Mouse (Mus musculus) CH12.LX (cell line): ENCODE measurements at regions not wholly inside any gene's neighbourhood (a gene's known extent, or its start where the extent isn't known, plus 50 kb on each side); places are given as distances from the start of the nearest gene placed in this dataset.

Experiments
- DNase-seq: peaks from one replicate; pipeline ENCODE4 v3.0.0-alpha.2; 2013; ENCODE audit errors: extremely low read depth
- H3K27ac ChIP-seq: 2 replicates; pipeline ENCODE4 v1.5.1; 2012; ENCODE audit warnings: low read depth, mild to moderate bottlenecking, control low read depth, moderate library complexity; ENCODE audit not compliant: insufficient read depth
- H3K27me3 ChIP-seq: replicated peaks from 2 replicates; pipeline ENCODE3; 2012; ENCODE audit warnings: inconsistent platforms
- H3K36me3 ChIP-seq, 2 experiments: replicated peaks in 1 of 2; 2 replicates each; pipeline versions ENCODE3 to v1.6.1; 2012; ENCODE audit warnings: inconsistent platforms in 1 of 2, low read length in 1 of 2, mild to moderate bottlenecking in 1 of 2, mixed read lengths in 1 of 2, moderate library complexity in 1 of 2; ENCODE audit not compliant: control insufficient read depth in 1 of 2, insufficient read depth in 1 of 2
- H3K4me1 ChIP-seq, 2 experiments: 2 replicates each; pipeline ENCODE4 v1.6.1; 2012; ENCODE audit warnings: inconsistent platforms in 1 of 2, moderate library complexity in 1 of 2; ENCODE audit not compliant: insufficient read depth in 2 of 2, control insufficient read depth in 1 of 2
- H3K4me2 ChIP-seq: 2 replicates; pipeline ENCODE4 v1.6.1; 2012; ENCODE audit warnings: low read depth, mild to moderate bottlenecking, control low read depth; ENCODE audit not compliant: poor library complexity, insufficient read depth, severe bottlenecking
- H3K4me3 ChIP-seq, 3 experiments: fragments of 150-350 bp in 1 of 3; sonication (generic) in 1 of 3; replicated peaks in 1 of 3; 2 replicates each; pipeline versions ENCODE3 to v1.5.1; 2011 to 2012; ENCODE audit warnings: low read depth in 2 of 3, low read length in 2 of 3, mild to moderate bottlenecking in 2 of 3, moderate library complexity in 2 of 3, control low read depth in 1 of 3, improper control_type of control experiment in 1 of 3, inconsistent platforms in 1 of 3, mixed read lengths in 1 of 3; ENCODE audit not compliant: poor library complexity in 1 of 3
- H3K79me2 ChIP-seq: replicated peaks from 2 replicates; pipeline ENCODE4 v1.6.1; 2012; ENCODE audit warnings: mild to moderate bottlenecking, moderate library complexity; ENCODE audit not compliant: control insufficient read depth, poor library complexity, insufficient read depth, severe bottlenecking; ENCODE audit errors: extremely low read depth
- H3K9ac ChIP-seq: 2 replicates; pipeline ENCODE4 v1.6.1; 2012; ENCODE audit warnings: low read depth, mild to moderate bottlenecking, control low read depth, moderate library complexity; ENCODE audit not compliant: insufficient read depth
- H3K9me3 ChIP-seq: replicated peaks from 2 replicates; pipeline ENCODE3; 2012; ENCODE audit warnings: low read length, inconsistent platforms, mixed read lengths
- ETS1 ChIP-seq: conservative IDR thresholded peaks from 2 replicates; pipeline ENCODE4 v1.6.1; 2012; ENCODE audit warnings: low read depth, mild to moderate bottlenecking, inconsistent platforms, low read length, improper control_type of control experiment, moderate library complexity
- HCFC1 ChIP-seq: IDR thresholded peaks from 2 replicates; pipeline ENCODE4 v1.6.1; 2012; ENCODE audit warnings: low read depth, mild to moderate bottlenecking, inconsistent platforms, low read length, improper control_type of control experiment
- MYC ChIP-seq: IDR thresholded peaks from 2 replicates; pipeline ENCODE4 v1.6.1; 2011; ENCODE audit warnings: low read depth, mild to moderate bottlenecking, improper control_type of control experiment, low read length
- NRF1 ChIP-seq: IDR thresholded peaks from 2 replicates; pipeline ENCODE4 v1.6.1; 2014; ENCODE audit warnings: low read depth, mild to moderate bottlenecking, inconsistent platforms, low read length, improper control_type of control experiment, moderate library complexity
- POLR2AphosphoS2 ChIP-seq: IDR thresholded peaks from 2 replicates; pipeline ENCODE4 v1.6.1; 2011; ENCODE audit warnings: low read depth, low read length, improper control_type of control experiment
- TBP ChIP-seq: conservative IDR thresholded peaks from 2 replicates; pipeline ENCODE4 v1.6.1; 2011; ENCODE audit warnings: low read depth, low read length, improper control_type of control experiment
- UBTF ChIP-seq: IDR thresholded peaks from 2 replicates; pipeline ENCODE4 v1.6.1; 2012; ENCODE audit warnings: low read depth, mild to moderate bottlenecking, inconsistent platforms, low read length, improper control_type of control experiment, moderate library complexity
- USF1 ChIP-seq: IDR thresholded peaks from 2 replicates; pipeline ENCODE4 v1.6.1; 2014; ENCODE audit warnings: low read depth, mild to moderate bottlenecking, inconsistent platforms, low read length, improper control_type of control experiment
- ZC3H11A ChIP-seq: IDR thresholded peaks from 2 replicates; pipeline ENCODE4 v1.6.1; 2012; ENCODE audit warnings: low read depth, mild to moderate bottlenecking, inconsistent platforms, low read length, improper control_type of control experiment
- ZNF384 ChIP-seq: IDR thresholded peaks from 2 replicates; pipeline ENCODE4 v1.6.1; 2012; ENCODE audit warnings: low read depth, low read length, improper control_type of control experiment, inconsistent platforms
- dilution Hi-C: fragments of 300-500 bp; cut with MboI; formaldehyde crosslinking; loops from 2 replicates; pipeline ENCODE4 v1.14.3; 2020; ENCODE audit warnings: low sequenced_read_pairs; ENCODE audit not compliant: extremely low pct_unique_long_range_greater_than_20kb, extremely low pct_ligation_motif_present
- in situ Hi-C: fragments of 300-500 bp; cut with MboI; formaldehyde crosslinking; loops from 3 replicates; pipeline ENCODE4 v1.14.3; 2019; ENCODE audit warnings: low sequenced_read_pairs, low pct_ligation_motif_present, low pct_unique_long_range_greater_than_20kb, mixed read lengths

DNA sequence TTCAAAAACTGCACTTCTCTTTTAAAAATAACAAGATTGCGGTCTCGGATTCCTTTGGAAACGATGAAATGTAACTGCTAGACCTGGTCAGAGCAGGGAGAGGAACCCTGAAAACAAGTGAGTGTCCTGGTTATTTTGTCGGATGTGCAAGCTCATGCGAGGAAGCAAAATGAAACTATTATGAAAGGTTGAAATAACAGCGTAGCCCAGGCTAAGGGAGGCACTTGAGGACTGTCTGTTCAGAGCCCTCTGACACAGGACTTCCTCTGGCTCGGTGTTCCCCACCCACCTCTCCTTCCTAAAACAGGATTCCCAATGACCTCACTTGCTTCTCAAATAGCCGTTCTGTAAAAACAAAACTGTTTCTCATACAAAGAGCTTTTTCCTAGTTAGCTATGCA, 51.3 kb upstream of the S1pr1 start:
- TF ChIP-seq UBTF (no peak), TBP (no peak), ETS1 (no peak)
- TF ChIP-seq, all 38 proteins: peak for 0
- no peak overlapping the region for H3K4me3 ChIP-seq
- peaks cover 2 to 9% of the 10 kb centered on the region in 2 experiments; a peak in 2 of 4 replicates for H3K4me1 ChIP-seq
- H3K4me2 ChIP-seq = 0 out of 2 replicates have a peak overlapping the region, but pooled peaks have one; percentile 50
- H3K36me3 ChIP-seq = no peaks in the 10 kb centered on the region
- dilution Hi-C loops = no loop called here
- no peak overlapping the region for H3K9ac ChIP-seq
- H3K79me2 ChIP-seq = no peaks in the 10 kb centered on the region
- in situ Hi-C loops = no loop called here
- H3K27ac ChIP-seq = no peak overlapping the region
- no peaks in the 10 kb centered on the region for H3K27me3 ChIP-seq
- H3K9me3 ChIP-seq = no peaks in the 10 kb centered on the region
- no peak for DNase-seq

DNA sequence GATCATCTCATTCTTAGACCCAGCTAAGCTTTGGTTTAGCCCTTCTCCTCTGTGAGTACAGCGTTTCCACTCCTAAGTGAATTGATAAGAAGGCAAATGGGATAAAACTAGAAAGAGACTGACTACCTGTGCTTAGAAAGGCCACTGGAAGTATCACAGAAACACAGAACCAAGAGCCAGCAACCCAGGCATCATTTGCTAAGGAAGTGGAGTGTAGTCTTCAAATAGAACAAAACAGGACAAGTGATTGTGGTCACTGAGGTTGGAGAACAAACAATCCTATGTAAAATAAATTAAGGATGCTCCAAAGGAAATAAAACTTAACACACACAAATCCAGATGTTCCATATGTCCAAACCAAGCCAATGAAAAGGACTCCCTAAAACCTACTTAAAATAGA, 53.4 kb upstream of the S1pr1 start:
- Histone ChIP-seq H3K27me3 (no peaks in the 10 kb centered on the region), H3K4me1 (0 out of 4 replicates have a peak, but pooled peaks cover 0 to 2% of the 10 kb centered on the region in 2 experiments), H3K27ac (no peak overlapping the region), H3K79me2 (no peaks in the 10 kb centered on the region), H3K4me3 (no peak overlapping the region), H3K36me3 (no peaks in the 10 kb centered on the region), H3K9ac (no peak overlapping the region), H3K9me3 (no peaks in the 10 kb centered on the region), H3K4me2 (no peak overlapping the region)
- TF ChIP-seq TBP = no peak
- TF ChIP-seq MYC = no peak
- in situ Hi-C loops (no loop called here), dilution Hi-C loops (no loop called here)
- no peak for DNase-seq

DNA sequence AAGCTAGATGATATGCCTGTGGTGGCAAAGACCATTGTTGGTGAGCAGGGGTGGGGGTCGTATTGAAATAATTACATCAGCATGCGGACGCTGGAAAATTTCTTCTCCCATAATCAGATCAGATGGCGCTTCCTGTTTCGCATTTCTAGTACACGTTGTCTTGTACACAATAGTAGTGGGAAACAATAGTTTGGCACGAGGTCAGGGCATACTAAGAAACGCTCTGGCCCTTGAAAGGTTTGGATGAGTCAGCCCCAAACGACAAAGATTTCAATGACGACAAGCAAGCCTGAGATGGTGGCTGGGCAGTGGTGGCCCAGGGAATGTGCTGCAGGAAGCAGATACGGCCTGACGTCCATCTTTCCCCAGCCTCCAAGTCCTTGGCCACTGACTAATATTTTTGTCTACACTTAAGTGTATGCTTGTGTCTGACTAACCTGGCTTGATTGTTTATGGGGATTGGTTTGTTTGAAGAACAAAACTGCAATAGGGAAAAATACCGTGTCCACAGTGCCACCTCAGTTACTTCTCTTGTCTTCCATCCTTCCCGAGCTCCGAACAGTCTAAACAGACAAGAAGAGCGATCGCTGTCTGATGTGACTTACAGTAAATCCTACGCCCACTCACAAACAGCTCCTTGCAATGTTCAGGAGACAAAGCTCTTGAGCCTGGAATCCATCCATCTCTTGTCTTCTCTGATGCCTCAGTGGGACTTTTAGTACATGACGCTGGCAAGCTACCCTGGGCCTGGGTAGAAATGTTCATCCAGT, 54.1 kb upstream of the S1pr1 start:
- no peak overlapping the region for H3K4me2 ChIP-seq
- no peaks in the 10 kb centered on the region for H3K9me3 ChIP-seq
- no peaks in the 10 kb centered on the region for H3K36me3 ChIP-seq
- TF ChIP-seq USF1 (no peak), NRF1 (no peak), HCFC1 (no peak), ZC3H11A (no peak), POLR2AphosphoS2 (no peak), MYC (no peak), ZNF384 (0 out of 2 replicates have a peak, but pooled peaks have one; percentile 17)
- dilution Hi-C loops = no loop called here
- no peaks in the 10 kb centered on the region for H3K79me2 ChIP-seq
- in situ Hi-C loops = no loop called here
- no peak overlapping the region for H3K4me3 ChIP-seq
- no peak for DNase-seq
- H3K27me3 ChIP-seq = no peaks in the 10 kb centered on the region
- H3K9ac ChIP-seq = no peak overlapping the region
- H3K4me1 ChIP-seq = 0 out of 4 replicates have a peak, but pooled peaks cover 0 to 2% of the 10 kb centered on the region in 2 experiments
- H3K27ac ChIP-seq = no peak overlapping the region
